Mouse (Mus musculus): Measurements from ENCODE around the gene Flnc.

DNA sequence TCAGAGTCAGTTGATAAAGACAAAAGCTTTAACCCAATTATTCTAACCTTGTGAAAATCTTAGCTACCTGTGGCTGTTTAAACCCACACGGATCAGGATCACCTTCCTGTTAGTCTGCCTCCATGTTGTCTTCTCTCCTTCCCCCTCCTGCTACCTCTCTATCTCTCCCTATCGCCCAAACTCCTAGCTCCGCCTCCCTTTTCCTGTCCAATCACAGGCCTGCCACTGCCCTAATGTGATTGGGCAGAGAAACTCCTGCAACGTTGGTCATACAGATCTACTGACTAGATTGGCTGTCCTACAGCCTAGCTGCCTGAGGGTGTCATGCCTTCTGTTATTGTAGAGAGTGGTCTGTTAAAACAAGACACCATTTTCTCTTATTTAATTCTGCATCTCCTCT lies 16.8 kb downstream of the Flnc start:
- no peak for TF ChIP-seq CTCF (IDR thresholded peaks at IDR 0.05; ENCODE audit: control insufficient read depth, insufficient read depth, insufficient replicate concordance, low read depth, low read length)
- TF ChIP-seq POLR2A (IDR thresholded peaks at IDR 0.05; ENCODE audit: control insufficient read depth, low read depth, low read length), result no peak
